Mouse (Mus musculus) T-helper 17 cell (primary cell): Measurements from ENCODE around the gene Sgta.

ENCODE experiments used
- in situ Hi-C, 2 experiments: fragments of 300-600 bp; cut with MboI, MseI; formaldehyde crosslinking; loops; 1 replicate in 1 of 2; 2 replicates in 1 of 2; pipeline ENCODE4 v1.15.1; 2025; ENCODE audit warnings: high pct_unique_total_duplicates in 2 of 2

Gene Sgta

DNA sequence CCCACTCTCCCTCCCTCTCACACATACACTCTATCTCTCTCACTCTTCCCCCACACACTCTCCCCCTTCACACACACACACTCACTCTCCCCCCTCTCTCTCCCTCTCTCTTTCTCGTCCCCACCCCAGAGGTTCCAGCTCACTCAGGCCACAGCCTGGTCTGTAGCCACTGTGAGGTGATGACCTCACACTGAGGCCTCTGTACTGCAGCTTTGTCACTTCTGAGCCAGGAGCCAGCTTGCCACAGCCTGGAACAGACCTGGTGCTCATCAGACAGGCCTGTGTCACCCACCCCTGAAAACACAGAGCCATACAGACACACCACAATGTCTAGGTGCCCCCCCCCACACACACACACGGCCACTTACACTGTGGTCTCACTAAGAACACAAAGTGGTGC is 39.8 kb downstream of the Sgta start:
- in situ Hi-C loops = no loop called here

DNA sequence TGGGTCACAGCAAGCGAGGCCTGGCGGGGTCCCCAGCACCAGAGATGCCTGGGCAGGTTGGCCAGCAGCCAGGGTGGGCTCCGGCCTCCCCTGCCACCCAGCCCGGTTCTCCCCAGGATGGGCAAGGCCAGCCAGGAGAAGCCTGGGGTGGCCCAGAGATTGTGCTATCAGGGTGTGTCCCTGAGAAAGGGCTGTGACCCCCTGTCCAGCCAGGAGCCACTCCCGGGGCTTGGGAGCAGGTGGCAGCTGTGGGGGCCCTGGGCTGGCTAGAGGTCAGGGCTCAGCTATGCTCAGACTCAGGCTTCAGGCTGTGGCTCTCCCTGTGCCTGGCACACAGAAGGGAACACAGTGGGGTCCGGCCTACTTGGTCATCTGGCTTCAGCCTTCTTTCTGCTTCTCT is 40.3 kb downstream of the Sgta start:
- in situ Hi-C loops = no loop called here

GRCm38 (mm10) chr10:81018326-81018725 is 41.7 kb downstream of the Sgta start:
- in situ Hi-C loops = no loop called here

DNA sequence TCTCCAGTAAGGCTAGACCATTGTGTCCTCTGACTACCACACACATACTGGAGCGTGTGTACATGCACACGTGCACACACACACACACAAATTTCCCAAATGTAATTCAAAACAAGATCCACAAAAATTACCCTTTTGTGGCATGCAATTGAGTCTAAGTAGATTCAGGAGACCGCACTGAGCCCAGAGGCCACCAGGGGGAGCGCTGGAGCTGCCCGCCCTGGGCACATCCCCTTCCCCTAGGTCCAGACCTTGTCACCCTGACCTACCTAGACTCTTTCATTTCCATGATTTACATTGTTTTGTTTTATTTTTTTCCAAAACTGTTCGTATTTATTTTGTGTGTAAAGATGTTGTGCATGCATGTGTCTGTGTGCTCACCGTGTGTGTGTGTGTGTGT is 43.3 kb downstream of the Sgta start:
- in situ Hi-C loops = no loop called here

- in situ Hi-C loops = no loop called here
These were observed 44.3 kb downstream of the Sgta start for GRCm38 (mm10) chr10:81015666-81016065.

DNA sequence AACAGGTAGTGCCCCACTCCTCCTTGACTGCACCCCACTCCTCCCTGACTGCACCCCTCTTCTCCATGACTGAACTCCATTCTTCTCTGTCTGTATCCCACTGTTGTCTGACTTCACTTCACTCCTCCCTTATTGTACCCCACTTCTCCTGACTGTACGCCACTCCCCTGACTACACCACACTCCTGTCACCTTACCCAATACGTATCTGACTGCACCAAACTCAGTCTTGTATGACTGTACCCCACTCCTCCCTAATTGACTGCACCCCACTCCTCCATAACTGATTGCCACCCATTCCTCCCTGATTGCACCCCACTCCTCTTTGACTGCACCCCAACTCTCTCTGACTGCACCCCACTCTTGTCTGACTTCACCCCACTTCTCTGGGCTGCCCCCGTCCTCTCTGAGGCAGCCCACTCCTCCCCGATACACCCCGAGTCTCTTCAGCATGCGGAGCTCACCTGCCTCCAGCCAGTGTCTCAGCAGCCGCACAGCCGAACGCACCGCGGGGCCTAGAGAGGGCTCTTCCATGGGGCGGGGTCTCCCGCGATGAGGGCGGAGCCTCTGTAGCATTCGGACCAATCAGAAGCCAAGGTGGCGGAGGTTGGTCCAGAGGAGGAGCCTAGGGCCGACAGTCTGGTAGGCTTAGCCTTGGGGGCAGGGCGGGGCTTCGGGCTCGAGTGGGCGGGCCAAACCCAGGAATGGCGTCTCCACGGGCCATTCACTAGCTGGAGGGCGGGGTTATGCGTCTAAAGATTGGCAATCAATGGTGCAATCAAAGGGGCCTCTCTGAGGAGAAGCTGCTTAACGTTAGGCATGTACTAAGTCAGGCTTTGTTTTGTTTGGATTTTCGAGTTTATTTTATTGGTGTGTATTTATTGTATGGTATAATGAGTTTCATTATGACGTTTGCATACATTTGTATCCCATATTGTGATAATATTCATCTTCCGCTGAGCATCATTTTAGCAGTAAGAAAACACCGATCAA is 45.3 kb downstream of the Sgta start, which contains the start of gene Gng7:
Gene Gng7, minus strand, starts transcription at position 553 of the 992 bp plus-strand sequence.
- in situ Hi-C loops = loop anchor here in 1 of 2 experiments (5.0 kb wide), 1 partner anchor 73 kb away; no protein-coding TSS in a partner anchor

DNA sequence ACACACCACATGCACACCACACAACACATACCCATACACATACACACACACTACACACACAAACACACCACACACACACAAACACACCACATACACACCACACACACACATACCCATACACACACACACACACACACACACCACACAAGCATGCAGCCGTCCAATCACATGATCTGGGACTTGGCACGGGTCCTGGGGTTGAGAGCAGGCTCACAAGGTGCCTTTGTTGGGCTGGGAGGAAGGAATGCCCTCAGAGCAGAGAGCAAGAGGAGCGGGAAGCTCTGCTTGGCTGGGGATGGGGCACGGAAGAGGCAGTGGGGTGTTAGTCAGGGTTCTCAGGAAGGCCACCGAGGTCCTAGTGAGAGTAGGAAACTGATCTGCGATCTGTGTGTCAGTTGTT is 49.1 kb downstream of the Sgta start:
- in situ Hi-C loops = loop anchor here in 1 of 2 experiments (5.0 kb wide), 1 partner anchor 76 kb away; no protein-coding TSS in a partner anchor

GRCm38 (mm10) chr10:81007240-81007639 is 52.7 kb downstream of the Sgta start:
- in situ Hi-C loops = no loop called here

- in situ Hi-C loops = no loop called here
These were observed 53.8 kb downstream of the Sgta start for GRCm38 (mm10) chr10:81006005-81006677.

DNA sequence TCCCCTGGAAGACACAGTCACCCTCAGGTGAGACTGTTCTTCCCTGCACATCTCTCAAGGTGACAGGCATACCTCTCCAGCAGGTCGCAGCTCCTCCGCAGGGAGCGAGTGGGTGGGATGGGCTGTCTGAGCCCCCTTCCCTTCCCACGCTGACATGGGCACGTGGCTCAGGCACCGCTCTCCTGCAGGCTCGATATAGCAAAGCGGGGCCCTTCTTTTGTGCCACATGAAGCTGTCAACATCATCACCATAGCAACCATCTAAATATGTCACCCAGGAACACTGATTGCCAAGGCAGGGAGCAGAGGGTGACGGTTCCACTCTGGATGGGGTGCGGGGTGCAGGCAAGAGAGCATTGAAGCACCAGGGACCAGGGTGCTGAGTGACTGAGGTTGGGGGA is 58.8 kb downstream of the Sgta start:
- in situ Hi-C loops = no loop called here

DNA sequence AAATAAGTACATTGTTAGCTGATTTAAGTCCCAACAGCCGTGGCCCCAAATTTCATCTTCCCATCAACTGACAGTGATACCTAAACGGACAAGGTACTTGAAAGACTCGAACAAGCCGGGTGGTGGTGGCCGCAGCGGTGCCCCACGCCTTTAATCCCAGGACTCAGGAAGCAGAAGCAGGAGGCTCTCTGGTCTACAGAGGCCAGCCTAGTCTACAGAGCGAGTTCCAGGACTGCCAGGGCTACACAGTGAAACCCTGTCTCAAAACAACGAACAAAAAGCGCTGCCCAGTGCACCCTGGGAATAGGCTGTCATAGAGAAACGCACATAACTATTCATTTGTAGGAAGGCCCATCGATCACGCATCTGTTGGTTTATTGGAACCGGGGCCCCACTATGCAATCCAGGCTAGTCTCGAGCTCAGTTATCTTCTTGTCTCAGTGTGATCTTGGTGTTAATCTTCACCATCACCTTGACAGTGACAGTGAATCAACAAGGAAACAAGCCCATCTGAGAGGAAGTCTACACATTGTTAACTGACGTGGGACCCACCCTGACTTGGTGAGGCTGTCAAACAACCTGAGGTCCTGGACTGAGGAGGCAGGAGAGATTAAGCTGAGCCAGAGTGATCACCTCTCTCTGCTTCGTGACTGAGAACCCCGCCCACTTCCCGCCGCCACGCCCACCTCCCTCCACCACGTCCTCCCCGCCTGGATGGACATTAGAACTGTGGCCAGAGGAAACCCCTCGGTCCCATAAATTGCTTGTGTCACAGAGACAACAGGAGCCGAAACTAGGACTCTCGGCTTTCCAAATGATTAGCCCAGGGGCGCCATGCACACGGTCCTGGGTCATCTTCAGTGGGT is 59.6 kb downstream of the Sgta start:
- in situ Hi-C loops = no loop called here

DNA sequence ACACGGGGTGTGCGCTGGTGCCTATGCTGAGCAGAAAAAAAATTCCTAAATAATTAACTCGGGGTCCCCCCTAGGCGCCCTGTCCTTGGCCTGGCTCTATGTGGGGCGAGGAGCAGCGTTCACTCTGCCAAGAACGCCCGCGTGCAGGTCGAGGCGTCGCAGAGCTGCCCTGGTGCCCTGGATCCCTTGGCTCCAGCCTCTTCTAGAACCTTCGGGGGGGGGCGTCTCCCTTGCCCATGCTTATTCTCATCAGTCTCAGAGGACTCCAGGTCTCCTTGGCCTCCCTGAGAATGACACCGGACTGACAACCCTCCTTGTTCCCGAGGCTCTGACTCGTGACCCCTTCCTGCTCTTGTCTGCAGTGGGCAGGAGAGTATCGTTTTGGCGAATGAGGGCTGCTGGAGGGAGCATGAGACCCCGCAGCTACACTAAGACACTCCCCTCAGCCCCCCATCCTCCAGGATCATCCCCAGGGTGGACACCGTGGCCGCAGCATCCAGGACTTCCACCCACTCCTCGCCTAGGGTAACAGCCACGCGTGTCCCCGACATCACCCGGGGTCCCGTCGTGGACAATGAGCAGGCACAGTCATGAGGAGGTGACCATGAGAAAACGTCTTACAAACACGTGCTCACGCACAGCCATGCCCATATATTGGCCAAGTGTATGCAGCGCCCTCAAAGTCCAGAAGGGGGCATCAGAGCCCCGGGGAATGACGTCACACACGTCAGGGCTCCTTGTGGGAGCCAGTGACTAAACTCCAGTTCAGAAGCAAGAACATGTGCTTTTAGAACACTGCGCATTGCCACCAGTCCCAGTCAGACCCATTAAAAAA is 60.4 kb downstream of the Sgta start:
- in situ Hi-C loops = loop anchor here (5.0 to 10.0 kb wide), 3 partner anchors 192 to 255 kb away; partner anchors contain the start of genes Amh (in 1 of the 2) and Ap3d1 (in 1 of the 2)

GRCm38 (mm10) chr10:80998778-80999177 is 61.2 kb downstream of the Sgta start:
- in situ Hi-C loops = loop anchor here (5.0 to 10.0 kb wide), 3 partner anchors 191 to 254 kb away; partner anchors contain the start of genes Amh (in 1 of the 2) and Ap3d1 (in 1 of the 2)

DNA sequence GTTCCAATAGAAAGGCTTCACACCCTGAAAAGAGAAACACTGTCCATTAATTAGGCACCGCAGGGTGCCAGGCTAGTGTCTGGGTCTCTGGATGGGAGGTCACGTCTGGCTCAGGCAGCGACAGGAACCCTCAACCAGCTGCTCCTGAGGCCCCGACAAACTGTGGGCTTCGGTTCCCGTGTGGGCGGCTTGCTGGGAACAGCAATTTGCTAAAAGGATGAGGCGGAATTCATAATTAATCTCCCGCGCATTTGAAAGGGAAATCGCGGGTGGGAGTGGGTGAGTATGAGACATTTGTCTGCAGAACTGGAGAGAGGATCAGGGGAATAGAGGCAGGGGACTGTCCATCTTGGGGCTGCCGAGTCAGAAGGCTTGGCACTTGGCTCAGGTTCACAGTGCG is 62.0 kb downstream of the Sgta start:
- in situ Hi-C loops = loop anchor here (5.0 to 10.0 kb wide), 3 partner anchors 191 to 253 kb away; partner anchors contain the start of genes Amh (in 1 of the 2) and Ap3d1 (in 1 of the 2)

DNA sequence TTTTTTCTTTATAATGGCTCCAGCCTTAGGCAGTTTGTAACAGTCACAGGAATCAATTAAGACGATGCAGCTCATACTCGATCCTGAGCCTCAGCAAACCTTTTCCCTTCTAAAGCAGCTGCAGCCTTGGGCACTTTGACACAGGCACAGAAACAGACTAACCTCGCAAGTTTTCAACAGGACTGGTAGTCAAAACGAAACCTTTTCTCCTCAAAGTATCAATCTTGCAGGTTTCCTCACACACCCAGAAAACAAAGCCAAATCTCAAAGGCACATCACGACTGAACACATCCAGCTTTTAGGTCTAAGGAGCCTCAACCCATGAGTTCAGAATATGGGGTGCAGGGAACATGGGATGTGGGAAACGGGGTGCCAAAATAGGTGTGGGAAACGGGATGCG is 62.6 kb downstream of the Sgta start:
- in situ Hi-C loops = loop anchor here (5.0 to 10.0 kb wide), 3 partner anchors 190 to 253 kb away; partner anchors contain the start of genes Amh (in 1 of the 2) and Ap3d1 (in 1 of the 2)

DNA sequence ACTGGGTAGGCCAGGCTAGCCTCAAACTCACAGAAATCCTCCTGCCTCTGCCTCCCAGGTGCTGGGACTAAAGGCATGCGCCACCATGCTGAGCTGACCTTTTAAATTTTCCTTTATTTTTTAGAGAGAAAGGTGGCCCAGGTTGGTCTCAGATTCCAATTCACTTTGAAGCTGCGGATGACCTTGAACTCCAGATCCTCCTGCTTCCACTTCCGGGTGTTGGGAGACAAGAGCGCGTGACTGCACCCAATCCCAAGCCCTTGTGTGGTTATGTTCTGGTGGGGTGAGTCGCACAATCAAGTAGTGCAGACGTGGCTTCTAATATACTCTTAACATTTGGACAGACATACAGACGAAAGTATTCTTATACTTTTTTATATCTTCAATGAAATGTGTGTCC is 63.5 kb downstream of the Sgta start:
- in situ Hi-C loops = loop anchor here (5.0 to 10.0 kb wide), 3 partner anchors 189 to 252 kb away; partner anchors contain the start of genes Amh (in 1 of the 2) and Ap3d1 (in 1 of the 2)

GRCm38 (mm10) chr10:80995091-80995632 is 64.8 kb downstream of the Sgta start:
- in situ Hi-C loops = loop anchor here (5.0 to 10.0 kb wide), 3 partner anchors 188 to 250 kb away; partner anchors contain the start of genes Amh (in 1 of the 2) and Ap3d1 (in 1 of the 2)

- in situ Hi-C loops = loop anchor here (5.0 to 10.0 kb wide), 7 partner anchors 67 to 250 kb away; partner anchors contain the start of genes Amh (in 1 of the 2), Ap3d1 (in 1 of the 2) and Jsrp1 (in 1 of the 2)
These were observed 65.4 kb downstream of the Sgta start for GRCm38 (mm10) chr10:80994621-80995020.
